Mouse (Mus musculus) myocyte (in vitro differentiated cells): Measurements from ENCODE around the gene Rnf169.

ENCODE experiments used
- E2F4 ChIP-seq: IDR thresholded peaks from one replicate; pipeline ENCODE4 v1.6.1; 2011; ENCODE audit warnings: mild to moderate bottlenecking, control low read depth, moderate library complexity; ENCODE audit not compliant: insufficient read depth
- MAX ChIP-seq: IDR thresholded peaks from one replicate; pipeline ENCODE4 v1.6.1; 2011; ENCODE audit warnings: low read depth, mild to moderate bottlenecking, control low read depth
- MYOD1 ChIP-seq, 3 experiments: IDR thresholded peaks; one replicate each; pipeline ENCODE4 v1.6.1; 2011; ENCODE audit warnings: control low read depth in 2 of 3, low read depth in 2 of 3, mild to moderate bottlenecking in 2 of 3, moderate library complexity in 1 of 3; ENCODE audit not compliant: insufficient read length in 2 of 3, control insufficient read depth in 1 of 3
- POLR2A ChIP-seq: IDR thresholded peaks from one replicate; pipeline ENCODE4 v1.6.1; 2011; ENCODE audit warnings: low read depth, mild to moderate bottlenecking, control low read depth, moderate library complexity; ENCODE audit not compliant: insufficient read length
- POLR2AphosphoS2 ChIP-seq: IDR thresholded peaks from one replicate; pipeline ENCODE4 v1.6.1; 2011; ENCODE audit warnings: low read depth, control low read depth; ENCODE audit not compliant: insufficient read length
- TCF12 ChIP-seq: IDR thresholded peaks from one replicate; pipeline ENCODE4 v1.6.1; 2011; ENCODE audit warnings: mild to moderate bottlenecking, control low read depth; ENCODE audit not compliant: poor library complexity, insufficient read depth, severe bottlenecking
- TCF3 ChIP-seq: IDR thresholded peaks from one replicate; pipeline ENCODE4 v1.6.1; 2011; ENCODE audit warnings: low read depth, control low read depth; ENCODE audit not compliant: insufficient read length

DNA sequence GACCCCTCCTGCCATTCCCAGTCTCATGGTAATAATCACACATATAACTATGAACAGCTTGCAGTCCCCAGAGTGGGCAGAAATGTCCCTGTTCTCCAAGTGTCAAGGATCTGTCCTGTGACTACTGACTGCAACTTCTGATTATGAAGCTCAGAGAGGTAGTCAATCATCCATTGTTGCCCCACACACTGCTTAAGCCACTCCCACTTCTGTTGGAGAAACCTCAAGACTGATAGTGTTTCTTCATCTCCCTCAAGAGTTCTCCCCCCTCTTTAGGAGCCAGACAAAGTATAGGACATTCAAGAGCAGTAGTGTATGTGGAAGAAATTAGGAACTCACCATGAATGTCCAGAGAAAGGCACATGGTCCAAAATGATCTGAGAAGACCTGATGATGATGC lies 92.5 kb downstream of the Rnf169 start:
- TF ChIP-seq MAX (no peak), POLR2A (no peak), POLR2AphosphoS2 (no peak), MYOD1 (IDR thresholded peaks at IDR 0.05; ENCODE audit: control insufficient read depth in 1 of 3, insufficient read length in 2 of 3, low read depth in 2 of 3) (no peak), E2F4 (no peak), TCF12 (no peak), TCF3 (no peak)
